Mouse (Mus musculus): ENCODE data around the gene Kcnj16. TPM values are rescaled to one million over a fixed set of nuclear protein-coding genes. Genes with fewer than 3 reads are reported as not detected.

Kcnj16 gene
- total RNA-seq, 2 experiments from 2014 or later: 0.46 TPM; not detected in 1

- DNase-seq (ENCODE audit: low spot score): no peak
Observed at GRCm38 (mm10) chr11:111054854-111055822, 87.3 kb downstream of the Kcnj16 start.

- no peak for DNase-seq (ENCODE audit: low spot score)
Observed at GRCm38 (mm10) chr11:111056030-111056429, 88.2 kb downstream of the Kcnj16 start.

- no peak for DNase-seq (ENCODE audit: low spot score)
Observed at GRCm38 (mm10) chr11:111057435-111057834, 89.6 kb downstream of the Kcnj16 start.

- DNase-seq (ENCODE audit: low spot score): no peak
Observed at GRCm38 (mm10) chr11:111059440-111059839, 91.6 kb downstream of the Kcnj16 start.

GRCm38 (mm10) chr11:111060216-111060615, 92.4 kb downstream of the Kcnj16 start:
- DNase-seq (ENCODE audit: low spot score): no peak

GRCm38 (mm10) chr11:111064751-111065527, 97.1 kb downstream of the Kcnj16 start:
- DNase-seq (ENCODE audit: low spot score): peak; percentile 47

GRCm38 (mm10) chr11:111065635-111066298, 97.9 kb downstream of the Kcnj16 start, which contains the start of gene Kcnj2:
Gene Kcnj2, plus strand, starts transcription at chr11:111066164.
- DNase-seq (ENCODE audit: low spot score): peak; percentile 95

GRCm38 (mm10) chr11:111066299-111066691, 98.5 kb downstream of the Kcnj16 start:
- peak; percentile 54 for DNase-seq (ENCODE audit: low spot score)

- no peak for DNase-seq (ENCODE audit: low spot score)
Observed at GRCm38 (mm10) chr11:111067787-111068186, 100.0 kb downstream of the Kcnj16 start.

GRCm38 (mm10) chr11:111070460-111070859, 102.6 kb downstream of the Kcnj16 start:
- no peak for DNase-seq (ENCODE audit: low spot score)

GRCm38 (mm10) chr11:111074131-111074530, 106.3 kb downstream of the Kcnj16 start:
- peak; percentile 51 for DNase-seq (ENCODE audit: low spot score)

Other genes with a start within 250 kb of the Kcnj16 start
- 10 to 100 TPM; 22.1 to 60.6 TPM for gene Kcnj2, start 98.1 kb downstream of the Kcnj16 start, total RNA-seq (2021)